Mouse (Mus musculus) thymus, adult 2 months (tissue): ENCODE measurements around the gene Vmn1r43.

ENCODE experiments used
- CTCF ChIP-seq: fragments of 200-500 bp; IDR thresholded peaks from 2 replicates; pipeline ENCODE4 v1.5.1; 2012; ENCODE audit warnings: mild to moderate bottlenecking, control low read depth, low read length, moderate library complexity, borderline replicate concordance; ENCODE audit not compliant: control insufficient read depth, poor library complexity, insufficient read depth; ENCODE audit errors: extremely low read depth
- POLR2A ChIP-seq: fragments of 200-500 bp; IDR thresholded peaks from 2 replicates; pipeline ENCODE4 v1.6.1; 2012; ENCODE audit warnings: mild to moderate bottlenecking, low read length, control low read depth, moderate library complexity; ENCODE audit not compliant: control insufficient read depth, poor library complexity, insufficient read depth; ENCODE audit errors: extremely low read depth

DNA sequence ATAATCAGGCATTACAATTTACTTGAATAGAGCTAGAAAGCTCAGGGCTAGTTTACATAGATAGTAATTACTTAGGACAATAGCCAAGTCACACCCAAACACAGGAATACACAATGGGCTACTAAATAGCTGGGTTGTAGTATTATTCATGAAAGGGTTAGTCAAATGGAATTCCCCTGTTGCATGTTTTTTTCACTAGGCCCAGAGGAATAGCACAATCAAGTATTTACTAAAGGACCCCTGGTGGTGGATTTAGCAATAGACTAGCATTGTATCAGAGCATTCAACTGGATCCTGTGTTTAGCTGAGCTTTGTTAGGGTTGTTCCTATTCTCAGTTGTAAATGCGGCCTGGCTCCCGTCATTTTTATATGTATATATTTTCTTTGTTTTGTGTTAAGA, 8.2 kb downstream of the Vmn1r43 start:
- no peak for TF ChIP-seq CTCF
- no peak for TF ChIP-seq POLR2A
